Mouse (Mus musculus): ENCODE data around the gene Pacs1.

- TF ChIP-seq CTCF (IDR thresholded peaks at IDR 0.05; ENCODE audit: low read depth, low read length) (no peak), POLR2A (IDR thresholded peaks at IDR 0.05; ENCODE audit: insufficient read depth, low read length) (no peak)
These were observed 175.2 kb downstream of the Pacs1 start for GRCm38 (mm10) chr19:5097521-5098362.

Data from ES-Bruce4 (cell line).